Mouse (Mus musculus) brain, embryonic 14.5 days (tissue): ENCODE results near the gene Ppp1r21. TPM values are rescaled to one million over a fixed set of nuclear protein-coding genes. Genes with fewer than 3 reads are reported as not detected.
A peak's percentile ranks its signal among the peaks of the same experiment; 100 is the strongest.

Experiments used
- DNase-seq: peaks from one replicate; pipeline ENCODE4 v3.0.0-alpha.2; 2011; ENCODE audit warnings: low read depth
- CTCF ChIP-seq: fragments of 200-500 bp; IDR thresholded peaks from 2 replicates; pipeline ENCODE4 v1.5.1; 2012; ENCODE audit warnings: inconsistent platforms, mild to moderate bottlenecking, moderate library complexity, borderline replicate concordance; ENCODE audit not compliant: insufficient read depth, insufficient read length; ENCODE audit errors: extremely low read depth
- POLR2A ChIP-seq: fragments of 200-500 bp; IDR thresholded peaks from 2 replicates; pipeline ENCODE4 v1.6.1; 2012; ENCODE audit warnings: mild to moderate bottlenecking, inconsistent platforms, borderline replicate concordance; ENCODE audit not compliant: poor library complexity, insufficient read depth, insufficient read length, severe bottlenecking; ENCODE audit errors: extremely low read depth
- polyA plus RNA-seq: library from polyadenylated mRNA; depleted of rRNA; stranded (reverse); fragments of >200 nt; gene quantifications from 2 replicates; pipeline ENCODE4 v1.2.3, GENCODE M21; 2012

Gene Ppp1r21
- polyA plus RNA-seq, 1 experiment: 76.5 TPM

GRCm38 (mm10) chr17:88552556-88552955, 22.6 kb downstream of the Ppp1r21 start:
- no peak for DNase-seq
- TF ChIP-seq CTCF (no peak), POLR2A (no peak)

GRCm38 (mm10) chr17:88553001-88553449, 23.1 kb downstream of the Ppp1r21 start:
- no peak for DNase-seq
- TF ChIP-seq POLR2A (no peak), CTCF (no peak)

- TF ChIP-seq CTCF (no peak), POLR2A (no peak)
- no peak for DNase-seq
Observed at GRCm38 (mm10) chr17:88553473-88554087, 23.7 kb downstream of the Ppp1r21 start.

GRCm38 (mm10) chr17:88556176-88556575, 26.3 kb downstream of the Ppp1r21 start:
- TF ChIP-seq POLR2A (no peak), CTCF (no peak)
- peak; percentile 20 for DNase-seq

GRCm38 (mm10) chr17:88556688-88557087, 26.8 kb downstream of the Ppp1r21 start:
- no peak for TF ChIP-seq POLR2A
- TF ChIP-seq CTCF: no peak
- DNase-seq: no peak

- no peak for TF ChIP-seq POLR2A
- peak; percentile 65; the same call in 1 of the 2 replicates for TF ChIP-seq CTCF
- DNase-seq: peak; percentile 89
Observed at GRCm38 (mm10) chr17:88558168-88558842, 28.4 kb downstream of the Ppp1r21 start.

GRCm38 (mm10) chr17:88563611-88564010, 33.7 kb downstream of the Ppp1r21 start:
- TF ChIP-seq POLR2A: no peak
- TF ChIP-seq CTCF: no peak
- DNase-seq: no peak

GRCm38 (mm10) chr17:88569807-88570540, 40.1 kb downstream of the Ppp1r21 start:
- DNase-seq: peak; percentile 65
- TF ChIP-seq POLR2A (no peak), CTCF (no peak)

- DNase-seq: no peak
- TF ChIP-seq CTCF (no peak), POLR2A (no peak)
Observed at GRCm38 (mm10) chr17:88570784-88571183, 40.9 kb downstream of the Ppp1r21 start.

- no peak for TF ChIP-seq POLR2A
- no peak for TF ChIP-seq CTCF
- DNase-seq: no peak
Observed at GRCm38 (mm10) chr17:88574811-88575210, 44.9 kb downstream of the Ppp1r21 start.

GRCm38 (mm10) chr17:88578522-88579242, 48.8 kb downstream of the Ppp1r21 start:
- TF ChIP-seq CTCF: no peak
- no peak for TF ChIP-seq POLR2A
- DNase-seq: peak; percentile 61

- no peak for DNase-seq
- no peak for TF ChIP-seq CTCF
- no peak for TF ChIP-seq POLR2A
Observed at GRCm38 (mm10) chr17:88580556-88580955, 50.6 kb downstream of the Ppp1r21 start.

GRCm38 (mm10) chr17:88581511-88582021, 51.6 kb downstream of the Ppp1r21 start:
- no peak for TF ChIP-seq POLR2A
- TF ChIP-seq CTCF: no peak
- no peak for DNase-seq

GRCm38 (mm10) chr17:88582999-88583398, 53.1 kb downstream of the Ppp1r21 start:
- no peak for DNase-seq
- TF ChIP-seq POLR2A: no peak
- no peak for TF ChIP-seq CTCF
